Mouse (Mus musculus) brain, embryonic 14.5 days (tissue): ENCODE measurements around the gene Stk11ip.

Experiments used
- CTCF ChIP-seq: fragments of 200-500 bp; IDR thresholded peaks from 2 replicates; pipeline ENCODE4 v1.5.1; 2012; ENCODE audit warnings: inconsistent platforms, mild to moderate bottlenecking, moderate library complexity, borderline replicate concordance; ENCODE audit not compliant: insufficient read depth, insufficient read length; ENCODE audit errors: extremely low read depth
- POLR2A ChIP-seq: fragments of 200-500 bp; IDR thresholded peaks from 2 replicates; pipeline ENCODE4 v1.6.1; 2012; ENCODE audit warnings: mild to moderate bottlenecking, inconsistent platforms, borderline replicate concordance; ENCODE audit not compliant: poor library complexity, insufficient read depth, insufficient read length, severe bottlenecking; ENCODE audit errors: extremely low read depth

DNA sequence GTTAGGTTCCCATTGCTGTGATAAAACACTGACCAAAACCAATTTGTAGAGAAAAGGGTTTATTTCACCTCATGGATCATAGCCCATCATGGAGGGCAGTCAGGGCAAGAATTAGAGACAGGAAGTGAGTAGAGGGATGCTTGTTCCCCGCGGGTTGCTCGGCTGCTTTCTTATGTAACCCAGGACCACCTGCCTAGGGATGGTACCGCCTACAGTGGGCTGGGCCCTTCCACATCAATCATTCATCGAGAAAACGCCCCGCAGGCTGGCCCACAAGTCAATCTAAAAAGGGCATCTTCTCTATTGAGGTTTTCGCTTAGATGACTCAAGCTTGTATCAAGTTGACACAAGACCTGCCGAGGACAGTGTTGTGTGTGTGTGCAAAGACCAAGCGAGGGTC lies 61.7 kb downstream of the Stk11ip start:
- TF ChIP-seq CTCF (no peak), POLR2A (no peak)
